Mouse (Mus musculus) liver, postnatal 0 days (tissue): ENCODE results near the gene Tfap2c. TPM values are rescaled to one million over a fixed set of nuclear protein-coding genes. Genes with fewer than 3 reads are reported as not detected.

Experiments
- ATAC-seq: fragments of 200-750 bp; cut with Nextera tagmentation; 2 replicates; pipeline ENCODE4 v1.8.0; 2017; ENCODE audit warnings: mild to moderate bottlenecking, moderate library complexity
- DNase-seq: peaks from one replicate; pipeline ENCODE4 v3.0.0-alpha.2; 2016
- H3K27ac ChIP-seq: fragments of 300-500 bp; sonication (generic); 2 replicates; pipeline ENCODE4 v1.5.1; 2014; ENCODE audit warnings: antibody characterized with exemption, moderate library complexity, mild to moderate bottlenecking, low read depth
- H3K27me3 ChIP-seq: fragments of 300-500 bp; sonication (generic); 2 replicates; pipeline ENCODE4 v1.6.1; 2014; ENCODE audit warnings: low read length, control low read depth, mixed read lengths; ENCODE audit not compliant: insufficient read depth
- H3K36me3 ChIP-seq: fragments of 300-500 bp; sonication (generic); replicated peaks from 2 replicates; pipeline ENCODE4 v1.6.1; 2014; ENCODE audit warnings: mild to moderate bottlenecking, control low read depth, low read length, moderate library complexity, mixed read lengths; ENCODE audit not compliant: insufficient read depth
- H3K4me1 ChIP-seq: fragments of 300-500 bp; sonication (generic); 2 replicates; pipeline ENCODE4 v1.6.1; 2014; ENCODE audit warnings: antibody characterized with exemption, mild to moderate bottlenecking, control low read depth; ENCODE audit not compliant: insufficient read depth
- H3K4me2 ChIP-seq: fragments of 300-500 bp; sonication (generic); 2 replicates; pipeline ENCODE4 v1.6.1; 2014; ENCODE audit warnings: low read depth, mild to moderate bottlenecking, low read length, moderate library complexity, mixed read lengths
- H3K4me3 ChIP-seq: fragments of 300-500 bp; sonication (generic); 2 replicates; pipeline ENCODE4 v1.5.1; 2014; ENCODE audit warnings: low read depth, low read length
- H3K9ac ChIP-seq: fragments of 300-500 bp; sonication (generic); replicated peaks from 2 replicates; pipeline ENCODE4 v1.6.1; 2014; ENCODE audit warnings: mild to moderate bottlenecking, moderate library complexity
- H3K9me3 ChIP-seq: fragments of 300-500 bp; sonication (generic); 2 replicates; pipeline ENCODE4 v1.6.1; 2016; ENCODE audit warnings: mild to moderate bottlenecking, control low read depth, low read length, mixed read lengths
- CTCF ChIP-seq: sonication (generic); IDR thresholded peaks from 2 replicates; pipeline ENCODE4 v1.5.1; 2016; ENCODE audit warnings: antibody characterized with exemption, low read depth
- EP300 ChIP-seq: IDR thresholded peaks from 2 replicates; pipeline ENCODE4 v1.6.1; 2016; ENCODE audit warnings: antibody characterized with exemption, low read depth, mild to moderate bottlenecking
- WGBS: fragments of 180-500 bp; shearing (Covaris S2); extraction: QIAGEN DNeasy Blood & Tissue Kit; methylation state at CpG from one replicate; pipeline ENCODE4 v1.1.7; 2014; ENCODE audit not compliant: insufficient replicate concordance; 5-methylcytosine and 5-hydroxymethylcytosine counted together
- polyA plus RNA-seq: library from polyadenylated mRNA; unstranded; fragments of >200 nt; fragmentation: Nextera tagmentation; extraction: Ambion mirVana; gene quantifications from 2 replicates; pipeline ENCODE4 v1.2.1, GENCODE M21; 2015

Tfap2c gene
- polyA plus RNA-seq, 1 experiment from 2014 or later: not detected

GRCm38 (mm10) chr2:172583312-172583711 is 33.9 kb downstream of the Tfap2c start:
- TF ChIP-seq CTCF (no peak), EP300 (no peak)
- Histone ChIP-seq H3K27ac (no peak overlapping the region), H3K27me3 (no peaks in the 10 kb centered on the region), H3K9me3 (no peaks in the 10 kb centered on the region), H3K9ac (no peak overlapping the region), H3K36me3 (no peaks in the 10 kb centered on the region), H3K4me3 (no peak overlapping the region), H3K4me2 (no peak overlapping the region), H3K4me1 (no peaks in the 10 kb centered on the region)
- 42% methylated on average over 7 of the region's 7 CpGs for WGBS
- no peak for DNase-seq
- ATAC-seq: no peak

- H3K9me3 ChIP-seq: no peaks in the 10 kb centered on the region
- H3K4me2 ChIP-seq: no peak overlapping the region
- TF ChIP-seq CTCF (no peak), EP300 (no peak)
- no peak overlapping the region for H3K4me3 ChIP-seq
- no peaks in the 10 kb centered on the region for H3K36me3 ChIP-seq
- no peak for ATAC-seq
- H3K9ac ChIP-seq: no peak overlapping the region
- WGBS: 59% methylated on average over 6 of the region's 6 CpGs
- no peak overlapping the region for H3K27ac ChIP-seq
- H3K4me1 ChIP-seq: no peaks in the 10 kb centered on the region
- DNase-seq: no peak
- H3K27me3 ChIP-seq: no peaks in the 10 kb centered on the region
Observed at GRCm38 (mm10) chr2:172585329-172585728, 35.9 kb downstream of the Tfap2c start.

GRCm38 (mm10) chr2:172589048-172589447 is 39.7 kb downstream of the Tfap2c start:
- H3K36me3 ChIP-seq: no peaks in the 10 kb centered on the region
- no peak for ATAC-seq
- H3K27ac ChIP-seq: no peak overlapping the region
- no peak overlapping the region for H3K9ac ChIP-seq
- H3K4me3 ChIP-seq: no peak overlapping the region
- WGBS: 74% methylated on average over 1 of the region's 1 CpGs
- no peak for DNase-seq
- H3K27me3 ChIP-seq: no peaks in the 10 kb centered on the region
- H3K4me1 ChIP-seq: no peaks in the 10 kb centered on the region
- TF ChIP-seq EP300: no peak
- no peak for TF ChIP-seq CTCF
- H3K4me2 ChIP-seq: no peak overlapping the region
- H3K9me3 ChIP-seq: no peaks in the 10 kb centered on the region

GRCm38 (mm10) chr2:172590839-172591238 is 41.4 kb downstream of the Tfap2c start:
- TF ChIP-seq CTCF (no peak), EP300 (no peak)
- H3K9ac ChIP-seq: no peak overlapping the region
- no peak overlapping the region for H3K4me2 ChIP-seq
- no peak overlapping the region for H3K4me3 ChIP-seq
- no peak overlapping the region for H3K27ac ChIP-seq
- no peaks in the 10 kb centered on the region for H3K4me1 ChIP-seq
- no peaks in the 10 kb centered on the region for H3K9me3 ChIP-seq
- no peaks in the 10 kb centered on the region for H3K27me3 ChIP-seq
- DNase-seq: no peak
- no peaks in the 10 kb centered on the region for H3K36me3 ChIP-seq
- 48% methylated on average over 5 of the region's 5 CpGs for WGBS
- no peak for ATAC-seq

- H3K9ac ChIP-seq: no peak overlapping the region
- WGBS: 74% methylated on average over 7 of the region's 7 CpGs
Observed at GRCm38 (mm10) chr2:172594326-172594725, 44.9 kb downstream of the Tfap2c start.

GRCm38 (mm10) chr2:172597056-172597455 is 47.7 kb downstream of the Tfap2c start:
- Histone ChIP-seq H3K36me3 (no peaks in the 10 kb centered on the region), H3K4me3 (no peak overlapping the region), H3K9ac (no peak overlapping the region), H3K9me3 (no peaks in the 10 kb centered on the region), H3K27ac (no peak overlapping the region), H3K4me1 (no peaks in the 10 kb centered on the region), H3K27me3 (no peaks in the 10 kb centered on the region), H3K4me2 (no peak overlapping the region)
- WGBS: 70% methylated on average over 7 of the region's 7 CpGs
- TF ChIP-seq EP300 (no peak), CTCF (no peak)
- DNase-seq (no peak), ATAC-seq (no peak)

More at GRCm38 (mm10) chr2:172594326-172594725, 44.9 kb downstream of the Tfap2c start:
- no peak overlapping the region for H3K27ac ChIP-seq
- ATAC-seq (no peak), DNase-seq (no peak)
- H3K4me2 ChIP-seq: no peak overlapping the region
- no peaks in the 10 kb centered on the region for H3K36me3 ChIP-seq
- H3K4me3 ChIP-seq: no peak overlapping the region
- H3K27me3 ChIP-seq: no peaks in the 10 kb centered on the region
- TF ChIP-seq CTCF (no peak), EP300 (no peak)
- H3K9me3 ChIP-seq: no peaks in the 10 kb centered on the region
- no peaks in the 10 kb centered on the region for H3K4me1 ChIP-seq

- Histone ChIP-seq H3K27ac (no peak overlapping the region), H3K9me3 (no peaks in the 10 kb centered on the region), H3K9ac (no peak overlapping the region), H3K36me3 (no peaks in the 10 kb centered on the region), H3K27me3 (no peaks in the 10 kb centered on the region), H3K4me3 (no peak overlapping the region), H3K4me1 (no peaks in the 10 kb centered on the region), H3K4me2 (no peak overlapping the region)
- 61% methylated on average over 9 of the region's 9 CpGs for WGBS
- no peak; the same call in 1 of the 2 replicates for ATAC-seq
- no peak for DNase-seq
- TF ChIP-seq EP300 (no peak), CTCF (no peak)
Observed at GRCm38 (mm10) chr2:172597881-172598280, 48.5 kb downstream of the Tfap2c start.
